ENCODE assay signal across 8 mouse cellular contexts in genomic region chr13:73512776-73513673, GRCm38 (mm10). TPM values are rescaled to one million over a fixed set of nuclear protein-coding genes. Genes with fewer than 3 reads are reported as not detected.
A peak's percentile ranks its signal among the peaks of the same experiment; 100 is the strongest.
DNase-seq lines count a peak whose midpoint lies in the region; ATAC-seq and TF ChIP-seq lines count a peak whose summit lies in the region.

No protein-coding gene starts in this region.

- no peaks in the 10 kb centered on the region for H3K27me3 ChIP-seq in embryonic facial prominence, embryonic 11.5 days (ENCODE audit: control insufficient read depth, insufficient read depth, low read length)
- no peaks in the 10 kb centered on the region for H3K27me3 ChIP-seq in heart, postnatal 0 days (ENCODE audit: control insufficient read depth, insufficient read depth, low read length)
- no peaks in the 10 kb centered on the region for H3K27me3 ChIP-seq in liver, embryonic 13.5 days
- no peaks in the 10 kb centered on the region for H3K27me3 ChIP-seq in neural tube, embryonic 12.5 days (replicated peaks)

- ATAC-seq in embryonic facial prominence, embryonic 11.5 days (replicated peaks; ENCODE audit: insufficient number of reproducible peaks, low FRiP score, low TSS enrichment, low read depth): no peak
- ATAC-seq in heart, postnatal 0 days (ENCODE audit: insufficient read depth, low read depth): peak; percentile 55
- ATAC-seq in liver, embryonic 13.5 days (ENCODE audit: low read depth): peak; percentile 32; the same call in 1 of the 2 replicates
- ATAC-seq in neural tube, embryonic 12.5 days (ENCODE audit: low FRiP score, low read depth): peak; percentile 53; the same call in 1 of the 2 replicates

- H3K9me3 ChIP-seq in embryonic facial prominence, embryonic 11.5 days (replicated peaks; ENCODE audit: control insufficient read depth, low read length): no peaks in the 10 kb centered on the region
- no peaks in the 10 kb centered on the region for H3K9me3 ChIP-seq in heart, postnatal 0 days (replicated peaks; ENCODE audit: control insufficient read depth, low read length)
- no peaks in the 10 kb centered on the region for H3K9me3 ChIP-seq in liver, embryonic 13.5 days (replicated peaks)
- no peaks in the 10 kb centered on the region for H3K9me3 ChIP-seq in neural tube, embryonic 12.5 days

- no peak overlapping the region for H3K27ac ChIP-seq in embryonic facial prominence, embryonic 11.5 days (replicated peaks; ENCODE audit: low read depth, low read length)
- no peak overlapping the region for H3K27ac ChIP-seq in heart, postnatal 0 days (ENCODE audit: low read depth)
- no peak overlapping the region for H3K27ac ChIP-seq in liver, embryonic 13.5 days
- H3K27ac ChIP-seq in neural tube, embryonic 12.5 days: no peak overlapping the region

- H3K36me3 ChIP-seq in embryonic facial prominence, embryonic 11.5 days (replicated peaks; ENCODE audit: control insufficient read depth, insufficient read depth, low read depth, low read length): peaks cover 2% of the 10 kb centered on the region
- peaks cover 31% of the 10 kb centered on the region for H3K36me3 ChIP-seq in heart, postnatal 0 days (replicated peaks; ENCODE audit: control insufficient read depth, insufficient read depth, low read length)
- peaks cover 97% of the 10 kb centered on the region for H3K36me3 ChIP-seq in liver, embryonic 13.5 days
- peaks cover 59% of the 10 kb centered on the region for H3K36me3 ChIP-seq in neural tube, embryonic 12.5 days

- H3K4me3 ChIP-seq in embryonic facial prominence, embryonic 11.5 days (ENCODE audit: low read depth, low read length): no peak overlapping the region
- H3K4me3 ChIP-seq in heart, postnatal 0 days (ENCODE audit: low read depth, low read length): no peak overlapping the region
- no peak overlapping the region for H3K4me3 ChIP-seq in liver, embryonic 13.5 days (replicated peaks)
- H3K4me3 ChIP-seq in neural tube, embryonic 12.5 days: no peak overlapping the region

- H3K9ac ChIP-seq in embryonic facial prominence, embryonic 11.5 days (replicated peaks; ENCODE audit: low read length): no peak overlapping the region
- H3K9ac ChIP-seq in heart, postnatal 0 days (replicated peaks; ENCODE audit: low read depth, low read length): no peak overlapping the region
- no peak overlapping the region for H3K9ac ChIP-seq in liver, embryonic 13.5 days
- no peak overlapping the region for H3K9ac ChIP-seq in neural tube, embryonic 12.5 days

- peak; percentile 96 for TF ChIP-seq CTCF in heart, postnatal 0 days (IDR thresholded peaks at IDR 0.05; ENCODE audit: low read depth)

- H3K4me1 ChIP-seq in embryonic facial prominence, embryonic 11.5 days (ENCODE audit: control insufficient read depth, insufficient read depth, low read length): no peaks in the 10 kb centered on the region
- no peaks in the 10 kb centered on the region for H3K4me1 ChIP-seq in heart, postnatal 0 days (ENCODE audit: control insufficient read depth, insufficient read depth)
- no peaks in the 10 kb centered on the region for H3K4me1 ChIP-seq in liver, embryonic 13.5 days (replicated peaks)
- no peaks in the 10 kb centered on the region for H3K4me1 ChIP-seq in neural tube, embryonic 12.5 days

- no peak for TF ChIP-seq EP300 in heart, postnatal 0 days (IDR thresholded peaks at IDR 0.05; ENCODE audit: low read depth)

- DNase-seq in CD8-positive naive resting alpha-beta T cell, adult 2 months (ENCODE audit: low read depth in 2 of 2, low spot score in 2 of 2): peak; percentile 61 to 77
- DNase-seq in adrenal gland, postnatal 4 days (ENCODE audit: low spot score in 2 of 2): peak; percentile 33 to 59
- peak; percentile 91 for DNase-seq in embryonic facial prominence, embryonic 11.5 days (ENCODE audit: low spot score)
- DNase-seq in heart, postnatal 0 days (ENCODE audit: low spot score): peak; percentile 60
- peak; percentile 84 for DNase-seq in kidney, postnatal 14 days
- DNase-seq in liver, embryonic 13.5 days: peak; percentile 56
- DNase-seq in telencephalon, adult 2 months (ENCODE audit: low read depth, low spot score): peak; percentile 38

- 59% methylated on average over 13 of the region's 13 CpGs for WGBS in embryonic facial prominence, embryonic 11.5 days
- WGBS in heart, postnatal 0 days: 55% methylated on average over 13 of the region's 13 CpGs
- WGBS in liver, embryonic 13.5 days (ENCODE audit: insufficient replicate concordance): 58% methylated on average over 13 of the region's 13 CpGs
- WGBS in neural tube, embryonic 12.5 days: 61% methylated on average over 13 of the region's 13 CpGs

- H3K4me2 ChIP-seq in embryonic facial prominence, embryonic 11.5 days (ENCODE audit: low read depth, low read length): no peak overlapping the region
- H3K4me2 ChIP-seq in heart, postnatal 0 days (ENCODE audit: low read depth, low read length): no peak overlapping the region
- H3K4me2 ChIP-seq in liver, embryonic 13.5 days: no peak overlapping the region
- no peak overlapping the region for H3K4me2 ChIP-seq in neural tube, embryonic 12.5 days (replicated peaks)

RNA-seq across cellular contexts. Expression of gene Slc6a3, which starts 23.5 kb away (rescaled TPM):
- total RNA-seq in adrenal gland, postnatal 4 days (2021): not detected
- 0.10 TPM in 1 of 2 replicates, not detected in the other for polyA plus RNA-seq in embryonic facial prominence, embryonic 11.5 days (2014; fragmentation: Nextera tagmentation; extraction: Ambion mirVana)
- not detected in 2 replicates for total RNA-seq in heart, postnatal 0 days (2014; rRNA removed; ENCODE audit: low replicate concordance)
- not detected in 2 replicates for polyA plus RNA-seq in heart, postnatal 0 days (2015; fragmentation: Nextera tagmentation; extraction: Ambion mirVana)
- polyA plus RNA-seq in liver, embryonic 13.5 days (2015; fragmentation: Nextera tagmentation; extraction: Ambion mirVana): 0.70 and 1.0 TPM in 2 replicates
- polyA plus RNA-seq in neural tube, embryonic 12.5 days (2016; fragmentation: Nextera tagmentation; extraction: Ambion mirVana): 0.06 and 0.17 TPM in 2 replicates

RNA-seq across cellular contexts. Expression of gene Lpcat1, which starts 46.0 kb away (rescaled TPM):
- total RNA-seq in adrenal gland, postnatal 4 days (2021): 10 to 100 TPM; 34.8 to 35.5 TPM
- polyA plus RNA-seq in embryonic facial prominence, embryonic 11.5 days (2014; fragmentation: Nextera tagmentation; extraction: Ambion mirVana): 49.4 and 52.2 TPM in 2 replicates
- total RNA-seq in heart, postnatal 0 days (2014; rRNA removed; ENCODE audit: low replicate concordance): 22.2 and 36.3 TPM in 2 replicates
- polyA plus RNA-seq in heart, postnatal 0 days (2015; fragmentation: Nextera tagmentation; extraction: Ambion mirVana): 7.7 and 7.8 TPM in 2 replicates
- 77.9 and 83.7 TPM in 2 replicates for polyA plus RNA-seq in liver, embryonic 13.5 days (2015; fragmentation: Nextera tagmentation; extraction: Ambion mirVana)
- 59.0 and 60.4 TPM in 2 replicates for polyA plus RNA-seq in neural tube, embryonic 12.5 days (2016; fragmentation: Nextera tagmentation; extraction: Ambion mirVana)

Comparison
In these comparisons a context has a peak if more than half of its experiments do, and no peak if none do; other contexts are left out.
1. DNase-seq: peak in every context shown above with its lines; median percentile 91 in embryonic facial prominence, embryonic 11.5 days; 84 in kidney, postnatal 14 days; 69 in CD8-positive naive resting alpha-beta T cell, adult 2 months; 60 in heart, postnatal 0 days; 56 in liver, embryonic 13.5 days; 46 in adrenal gland, postnatal 4 days; 38 in telencephalon, adult 2 months.